Mouse (Mus musculus) brain, embryonic 14.5 days (tissue): ENCODE measurements around the gene Nrbp1.

Experiments
- CTCF ChIP-seq: fragments of 200-500 bp; IDR thresholded peaks from 2 replicates; pipeline ENCODE4 v1.5.1; 2012; ENCODE audit warnings: inconsistent platforms, mild to moderate bottlenecking, moderate library complexity, borderline replicate concordance; ENCODE audit not compliant: insufficient read depth, insufficient read length; ENCODE audit errors: extremely low read depth
- POLR2A ChIP-seq: fragments of 200-500 bp; IDR thresholded peaks from 2 replicates; pipeline ENCODE4 v1.6.1; 2012; ENCODE audit warnings: mild to moderate bottlenecking, inconsistent platforms, borderline replicate concordance; ENCODE audit not compliant: poor library complexity, insufficient read depth, insufficient read length, severe bottlenecking; ENCODE audit errors: extremely low read depth

- TF ChIP-seq POLR2A (no peak), CTCF (no peak)
Measured at GRCm38 (mm10) chr5:31200327-31200768, 40.3 kb upstream of the Nrbp1 start.
